Mouse (Mus musculus): ENCODE measurements around the gene Gm13290.
"Not testable (repeated sequence)": the region's sequence is repeated elsewhere in the genome, so short reads cannot be mapped to it uniquely, and the experiment has no call there.

The Gm13290 gene

GRCm38 (mm10) chr4:88780320-88780719 is 6.7 kb downstream of the Gm13290 start:
- in situ Hi-C loops (cut with MboI, MseI), result loop anchor here (10.0 kb wide), 2 partner anchors 84 to 744 kb away; no protein-coding TSS in a partner anchor

- in situ Hi-C loops (cut with MboI, MseI), result loop anchor here (10.0 kb wide), 2 partner anchors 83 to 743 kb away; no protein-coding TSS in a partner anchor
Observed at GRCm38 (mm10) chr4:88781831-88782230, 8.2 kb downstream of the Gm13290 start, which contains the start of gene Ifnz. Gene Ifnz (plus strand): TSS chr4:88782131.

GRCm38 (mm10) chr4:88782335-88782734 is 8.7 kb downstream of the Gm13290 start:
- in situ Hi-C loops (cut with MboI, MseI), result loop anchor here (10.0 kb wide), 2 partner anchors 82 to 742 kb away; no protein-coding TSS in a partner anchor

GRCm38 (mm10) chr4:88785409-88785808 is 11.8 kb downstream of the Gm13290 start, which contains the start of gene Gm13276:
Gene Gm13276 (plus strand): TSS chr4:88785709.
- in situ Hi-C loops (cut with MboI, MseI), result loop anchor here (5.0 to 10.0 kb wide), 3 partner anchors 33 to 739 kb away; partner anchors contain the start of gene Gm13271 (in 2 of the 2)

- in situ Hi-C loops (cut with MboI, MseI), result loop anchor here (5.0 to 10.0 kb wide), 3 partner anchors 36 to 736 kb away; partner anchors contain the start of gene Gm13271 (in 2 of the 2)
Observed at GRCm38 (mm10) chr4:88788402-88788801, 14.8 kb downstream of the Gm13290 start, which contains the start of gene Gm13277. Gene Gm13277 (plus strand): TSS chr4:88788632.

GRCm38 (mm10) chr4:88791250-88791649 is 17.6 kb downstream of the Gm13290 start, which contains the start of gene Gm13278:
Gene Gm13278 (plus strand): TSS chr4:88791550.
- in situ Hi-C loops (cut with MboI, MseI), result not testable (repeated sequence)

GRCm38 (mm10) chr4:88793936-88794675 is 20.5 kb downstream of the Gm13290 start, which contains the start of gene Gm13275:
Gene Gm13275 (plus strand): TSS chr4:88794487.
- in situ Hi-C loops (cut with MboI, MseI), result not testable (repeated sequence)

GRCm38 (mm10) chr4:88797097-88797496 is 23.5 kb downstream of the Gm13290 start, which contains the start of gene Gm13279:
Gene Gm13279 (plus strand): TSS chr4:88797397.
- in situ Hi-C loops (cut with MboI, MseI), result not testable (repeated sequence)

GRCm38 (mm10) chr4:88799365-88799764 is 25.7 kb downstream of the Gm13290 start, which contains the start of gene Gm13285:
Gene Gm13285 (plus strand): TSS chr4:88799665.
- in situ Hi-C loops (cut with MboI, MseI), result not testable (repeated sequence)

GRCm38 (mm10) chr4:88802954-88803353 is 29.3 kb downstream of the Gm13290 start, which contains the start of gene Gm13287:
Gene Gm13287 (plus strand): TSS chr4:88803254.
- in situ Hi-C loops (cut with MboI, MseI), result loop anchor here in 1 of 2 experiments (5.0 to 25.0 kb wide), 2 partner anchors 66 to 1916 kb away; no protein-coding TSS in a partner anchor

GRCm38 (mm10) chr4:88805231-88805630 is 31.6 kb downstream of the Gm13290 start, which contains the start of gene Gm13288:
Gene Gm13288 (plus strand): TSS chr4:88805531.
- in situ Hi-C loops (cut with MboI, MseI), result loop anchor here in 1 of 2 experiments (5.0 to 25.0 kb wide), 2 partner anchors 33 to 1918 kb away; partner anchors contain the start of gene Gm13290

GRCm38 (mm10) chr4:88805761-88806160 is 32.1 kb downstream of the Gm13290 start:
- in situ Hi-C loops (cut with MboI, MseI), result loop anchor here in 1 of 2 experiments (5.0 to 25.0 kb wide), 2 partner anchors 33 to 1918 kb away; partner anchors contain the start of gene Gm13290

- in situ Hi-C loops (cut with MboI, MseI), result loop anchor here in 1 of 2 experiments (25.0 kb wide), 1 partner anchor 1929 kb away; no protein-coding TSS in a partner anchor
Observed at GRCm38 (mm10) chr4:88815928-88816327, 42.3 kb downstream of the Gm13290 start, which contains the start of gene Ifna7. Gene Ifna7 (plus strand): TSS chr4:88816228.

GRCm38 (mm10) chr4:88819659-88820058 is 46.0 kb downstream of the Gm13290 start, which contains the start of gene Ifna11:
Gene Ifna11 (plus strand): TSS chr4:88819959.
- in situ Hi-C loops (cut with MboI, MseI), result loop anchor here in 1 of 2 experiments (25.0 kb wide), 1 partner anchor 1932 kb away; no protein-coding TSS in a partner anchor

GRCm38 (mm10) chr4:88822995-88823394 is 49.4 kb downstream of the Gm13290 start:
- in situ Hi-C loops (cut with MboI, MseI), result loop anchor here in 1 of 2 experiments (25.0 kb wide), 1 partner anchor 1936 kb away; no protein-coding TSS in a partner anchor

All from T-helper 17 cell (primary cell).